Mouse (Mus musculus) naive thymus-derived CD4-positive, alpha-beta T cell, adult 2 months (primary cell): ENCODE measurements around the gene Shb.

Experiments
- DNase-seq: peaks from one replicate; pipeline ENCODE4 v3.0.0-alpha.2; 2011; ENCODE audit warnings: low read depth

Shb gene

GRCm38 (mm10) chr4:45527562-45528354 is 4.5 kb downstream of the Shb start:
- peak; percentile 18 for DNase-seq

- no peak for DNase-seq
Measured at GRCm38 (mm10) chr4:45526846-45527561, 5.3 kb downstream of the Shb start.

DNA sequence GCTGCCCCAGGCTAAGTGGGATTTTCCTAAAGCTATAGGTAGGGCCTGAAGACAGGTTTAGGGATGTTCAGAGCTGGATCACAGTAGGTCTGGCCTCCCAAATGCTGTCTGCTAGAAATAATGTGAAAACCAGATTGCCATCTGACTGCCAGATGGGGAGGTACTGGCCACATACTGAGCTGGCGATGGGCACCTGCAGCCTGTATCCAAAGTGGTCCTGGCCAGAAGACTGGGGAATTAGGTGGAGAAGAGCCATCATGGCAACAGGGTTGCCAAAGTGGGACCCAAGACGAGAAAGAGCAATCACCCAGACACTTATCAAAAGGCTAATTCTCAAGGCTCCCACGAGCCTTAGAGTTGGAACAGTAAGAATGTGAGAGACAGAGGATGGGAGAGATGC is 6.1 kb downstream of the Shb start:
- DNase-seq, result no peak

DNA sequence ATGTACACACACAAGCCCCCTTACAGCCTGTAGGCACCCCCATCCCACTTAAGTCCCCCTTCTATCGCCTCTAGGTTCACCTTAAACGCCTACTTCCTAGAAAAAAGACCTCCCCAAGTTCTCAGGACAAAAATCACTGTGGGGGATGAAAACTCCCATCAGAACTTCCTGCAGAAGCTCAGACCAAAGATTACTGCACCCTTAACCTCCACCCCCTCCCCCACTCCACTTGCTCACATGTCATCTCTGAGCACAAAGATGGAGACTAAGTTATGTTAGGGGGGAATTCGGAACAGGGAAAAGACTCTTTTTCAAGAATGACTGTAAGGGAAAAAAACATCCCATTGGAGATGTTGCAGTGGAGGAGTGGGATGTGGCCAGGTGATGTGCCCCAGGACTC is 6.7 kb downstream of the Shb start:
- no peak for DNase-seq

GRCm38 (mm10) chr4:45524602-45525001 is 7.7 kb downstream of the Shb start:
- no peak for DNase-seq

- DNase-seq, result no peak
Measured at GRCm38 (mm10) chr4:45523360-45523759, 8.9 kb downstream of the Shb start.

GRCm38 (mm10) chr4:45522956-45523355 is 9.3 kb downstream of the Shb start:
- DNase-seq, result no peak

DNA sequence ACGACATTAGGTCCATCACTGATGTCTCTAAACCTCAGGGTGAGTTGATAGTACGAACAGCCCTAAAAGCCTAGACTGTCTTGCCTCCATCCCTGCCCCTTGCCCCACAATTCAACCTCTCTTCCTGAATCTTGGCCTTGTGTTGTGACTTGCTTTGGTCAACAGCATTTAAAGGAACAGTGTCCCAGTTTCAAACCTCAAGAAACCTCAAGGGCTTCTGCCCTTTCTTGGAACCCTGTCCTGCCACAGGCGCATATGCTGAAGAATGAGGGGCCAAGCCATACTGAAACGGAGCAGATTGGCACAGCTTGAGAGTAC is 9.7 kb downstream of the Shb start:
- DNase-seq, result no peak

DNA sequence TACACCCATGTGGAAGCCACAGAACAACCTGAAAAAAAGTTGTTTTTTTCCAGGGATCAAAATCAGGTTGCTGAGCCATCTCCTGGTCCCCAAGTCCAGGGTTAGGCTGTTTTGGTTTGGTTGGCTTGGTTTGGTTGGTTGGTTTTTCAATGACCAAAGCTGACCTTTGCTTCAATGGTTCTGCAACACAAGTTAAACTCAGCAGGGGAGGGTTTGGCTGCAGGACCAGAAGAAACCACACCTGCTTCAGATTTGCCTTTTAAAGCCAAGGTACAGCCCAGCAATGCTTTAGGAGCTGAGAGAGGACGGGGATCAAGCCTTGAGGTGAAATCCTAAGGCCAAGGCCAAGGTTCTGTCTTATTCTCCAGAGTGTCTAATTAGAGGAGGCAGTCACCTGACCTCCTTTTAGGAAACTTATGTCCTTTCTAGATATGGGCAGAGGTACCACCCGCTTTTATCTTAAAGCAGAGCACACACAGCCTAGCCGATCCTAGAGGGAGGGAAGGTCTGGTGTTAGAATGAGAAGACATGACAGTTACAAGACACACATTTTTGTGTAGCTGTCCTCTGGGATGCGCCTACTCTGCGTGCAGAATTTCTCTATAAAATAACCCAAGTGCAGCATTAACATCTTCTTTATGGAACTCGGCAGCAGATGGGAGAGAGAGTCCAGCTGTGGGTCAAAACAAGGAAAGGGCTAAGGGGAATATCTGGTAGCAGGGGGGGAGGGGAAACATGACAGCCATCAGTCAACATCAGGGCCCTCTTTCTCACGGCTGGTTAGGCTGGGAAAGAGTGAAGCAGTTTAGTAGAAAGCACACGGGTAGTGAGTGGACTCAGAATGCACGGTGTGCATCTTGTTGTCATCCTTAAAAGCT is 10.3 kb downstream of the Shb start:
- no peak for DNase-seq

- DNase-seq, result no peak
Measured at GRCm38 (mm10) chr4:45520375-45520774, 11.9 kb downstream of the Shb start.

DNA sequence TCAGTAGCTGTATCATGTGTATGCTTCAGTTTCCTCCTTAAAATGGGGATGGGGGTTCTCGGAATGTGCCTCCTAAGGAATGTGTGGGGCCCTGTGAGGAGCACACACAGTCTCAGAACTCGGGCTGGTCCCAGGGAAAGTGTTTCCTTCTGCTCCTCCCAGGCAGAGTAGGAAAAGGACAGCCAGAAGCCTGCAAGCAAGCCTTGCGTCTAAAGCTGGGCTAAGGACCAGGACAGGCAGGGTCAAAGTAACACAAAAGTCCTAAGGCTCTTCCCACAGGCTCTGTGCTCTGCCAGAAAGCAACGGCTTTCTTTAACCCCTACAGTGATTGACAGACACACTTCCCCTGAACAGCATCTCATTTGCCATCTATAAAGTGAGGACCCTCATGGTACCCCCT is 14.9 kb downstream of the Shb start:
- no peak for DNase-seq

DNA sequence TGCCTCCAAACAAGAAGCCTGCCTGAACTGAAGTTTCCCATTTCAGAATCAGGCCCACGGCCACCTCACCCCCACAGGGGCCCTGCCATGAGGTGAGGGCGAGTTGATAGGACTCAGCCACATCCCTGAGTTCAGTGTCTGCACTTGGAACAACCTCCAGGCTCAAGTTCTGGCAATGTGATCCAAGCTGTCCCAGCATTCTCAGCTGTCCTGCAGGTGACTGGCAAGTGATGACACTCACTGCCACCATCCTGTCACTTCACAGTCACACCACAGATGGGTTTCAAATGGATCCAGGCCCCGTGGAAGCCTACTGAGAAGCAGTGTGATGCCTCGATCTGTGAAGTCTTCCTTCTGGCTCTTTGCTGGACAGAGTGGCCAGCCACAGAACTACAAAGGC is 16.4 kb downstream of the Shb start:
- no peak for DNase-seq

DNA sequence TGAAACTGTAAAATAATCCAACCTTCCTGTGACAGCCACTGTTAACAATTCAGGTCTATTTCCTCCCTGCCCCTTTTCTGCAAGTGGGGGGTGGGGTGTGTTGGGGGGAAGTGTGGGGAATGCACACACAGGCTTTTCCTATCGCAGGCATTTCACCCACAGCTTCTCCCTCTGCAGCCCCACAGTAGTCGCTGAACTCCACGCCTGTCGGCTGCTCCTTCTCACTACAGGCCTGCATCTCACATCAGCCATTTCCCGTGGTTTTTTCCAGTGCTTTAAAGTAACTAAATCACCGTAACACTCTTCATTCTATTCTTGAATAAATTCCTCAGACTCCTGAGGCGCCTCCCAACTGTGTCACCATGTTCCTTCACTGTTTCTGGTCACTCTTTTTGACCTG is 17.9 kb downstream of the Shb start:
- no peak for DNase-seq

GRCm38 (mm10) chr4:45513791-45514293 is 18.4 kb downstream of the Shb start:
- peak; percentile 67 for DNase-seq

GRCm38 (mm10) chr4:45513340-45513739 is 18.9 kb downstream of the Shb start:
- no peak for DNase-seq

- DNase-seq, result no peak
Measured at GRCm38 (mm10) chr4:45510163-45510562, 22.1 kb downstream of the Shb start.

GRCm38 (mm10) chr4:45509416-45509815 is 22.9 kb downstream of the Shb start:
- DNase-seq, result no peak

DNA sequence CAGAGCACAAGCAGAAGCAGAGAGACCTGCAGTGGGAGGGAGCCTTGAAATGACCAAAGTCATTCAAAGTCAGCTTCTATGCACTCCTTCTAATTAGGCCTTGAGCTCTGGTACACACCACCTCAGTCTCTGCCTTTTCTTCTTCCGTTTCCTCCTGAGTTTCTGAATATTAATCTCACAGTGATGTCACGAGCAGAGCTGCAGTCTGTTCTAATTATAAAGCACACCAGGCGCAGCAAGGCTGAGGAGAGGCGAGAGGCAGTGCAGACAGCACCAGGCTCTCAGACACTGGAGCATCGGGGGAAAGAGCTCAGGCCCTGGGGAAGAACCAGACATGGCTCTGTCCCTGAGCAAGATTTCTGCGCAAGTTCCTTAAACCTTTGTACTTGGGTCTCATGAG is 23.8 kb downstream of the Shb start:
- DNase-seq, result no peak

- DNase-seq, result no peak
Measured at GRCm38 (mm10) chr4:45507476-45507875, 24.8 kb downstream of the Shb start.

GRCm38 (mm10) chr4:45507039-45507438 is 25.2 kb downstream of the Shb start:
- no peak for DNase-seq

- no peak for DNase-seq
Measured at GRCm38 (mm10) chr4:45506613-45507012, 25.7 kb downstream of the Shb start.

DNA sequence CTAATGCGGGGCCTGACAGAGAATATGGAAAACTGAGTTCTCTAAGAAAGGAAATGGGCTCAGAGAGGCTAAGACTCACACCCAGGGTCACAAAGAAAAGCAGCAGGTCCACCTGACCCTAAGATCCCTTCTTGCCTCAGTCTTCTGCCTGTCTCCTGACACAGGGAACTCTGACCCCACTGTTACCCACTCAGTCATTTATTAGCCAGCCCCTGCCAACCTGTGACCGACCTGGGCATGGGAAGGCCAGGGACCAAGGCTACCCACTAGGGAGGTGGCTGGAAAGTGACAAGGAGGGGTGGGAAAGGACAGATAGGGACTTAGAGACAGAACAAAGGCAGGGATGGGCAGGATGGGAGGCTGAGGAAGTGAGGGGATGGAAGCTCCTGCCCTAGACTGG is 26.6 kb downstream of the Shb start:
- DNase-seq, result no peak

DNA sequence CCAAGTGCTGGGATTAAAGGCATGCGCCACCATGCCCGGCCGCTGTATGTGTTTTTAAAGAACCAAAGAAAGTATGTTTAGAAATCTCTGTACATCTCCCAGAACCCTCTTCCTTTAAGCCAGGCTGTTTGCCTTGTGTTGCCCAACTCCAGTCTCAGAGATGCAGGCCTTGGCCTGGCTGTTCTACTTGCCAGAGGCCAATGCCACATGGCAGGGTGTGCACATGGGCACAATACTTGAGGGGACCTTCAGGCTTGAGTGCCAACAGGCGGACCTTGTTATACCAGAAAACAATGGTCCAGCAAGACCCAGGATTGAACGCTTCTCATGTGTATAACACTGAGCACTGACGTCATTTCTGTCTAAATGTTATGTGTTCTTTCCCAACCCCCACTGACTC is 27.1 kb downstream of the Shb start:
- no peak for DNase-seq
